Mouse (Mus musculus) erythroblast, adult 5-6 weeks (primary cell): ENCODE data around the gene 1110004F10Rik. TPM values are rescaled to one million over a fixed set of nuclear protein-coding genes. Genes with fewer than 3 reads are reported as not detected.

Experiments
- ATAC-seq: replicated peaks from 2 replicates; pipeline ENCODE4 v1.8.0; 2016; ENCODE audit warnings: moderate number of reproducible peaks, mild to moderate bottlenecking, moderate TSS enrichment, inconsistent platforms; ENCODE audit not compliant: poor library complexity, low FRiP score, severe bottlenecking
- total RNA-seq, 2 experiments: library from RNA; stranded (forward) in 1 of 2; stranded (reverse) in 1 of 2; fragments of 150-400 nt in 1 of 2; fragments of 200-764, 138-1000 nt in 1 of 2; gene quantifications; 2 replicates each; pipeline versions ENCODE4 v1.2.3 to v1.2.4; 2015 to 2017; ENCODE audit warnings: low replicate concordance in 2 of 2

1110004F10Rik gene
- total RNA-seq (2015; ENCODE audit: low replicate concordance) (35.3 and 55.5 TPM in 2 replicates), total RNA-seq (2017; ENCODE audit: low replicate concordance) (47.5 and 49.9 TPM in 2 replicates)

GRCm38 (mm10) chr7:116039196-116039537 lies at the start of gene 1110004F10Rik:
Gene 1110004F10Rik (plus strand): TSS chr7:116039397.
- ATAC-seq, result no peak

- ATAC-seq, result 0 out of 2 replicates have a peak, but pooled peaks have one; percentile 27
Measured at GRCm38 (mm10) chr7:116002726-116003125, 36.5 kb upstream of the 1110004F10Rik start.

DNA sequence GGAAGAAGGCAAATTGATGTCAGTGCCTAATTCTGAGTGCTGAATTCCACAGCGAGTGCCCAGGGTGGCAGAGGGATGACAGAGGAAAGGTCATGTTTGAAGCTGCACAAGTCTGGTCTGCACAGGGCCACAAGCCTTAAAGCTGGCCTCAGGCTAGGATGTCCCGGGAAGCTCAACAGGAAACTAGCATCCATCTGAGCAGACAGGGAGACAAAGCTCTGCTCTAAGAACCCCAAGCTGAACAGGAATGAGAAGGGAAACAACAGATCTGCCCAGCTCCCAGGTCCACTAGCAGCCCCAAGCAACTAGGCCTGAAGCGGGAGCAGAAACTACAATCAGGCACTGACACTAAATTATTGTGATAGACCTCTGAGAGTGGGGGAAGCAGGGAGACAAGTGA lies 9.2 kb upstream of the 1110004F10Rik start:
- no peak for ATAC-seq

DNA sequence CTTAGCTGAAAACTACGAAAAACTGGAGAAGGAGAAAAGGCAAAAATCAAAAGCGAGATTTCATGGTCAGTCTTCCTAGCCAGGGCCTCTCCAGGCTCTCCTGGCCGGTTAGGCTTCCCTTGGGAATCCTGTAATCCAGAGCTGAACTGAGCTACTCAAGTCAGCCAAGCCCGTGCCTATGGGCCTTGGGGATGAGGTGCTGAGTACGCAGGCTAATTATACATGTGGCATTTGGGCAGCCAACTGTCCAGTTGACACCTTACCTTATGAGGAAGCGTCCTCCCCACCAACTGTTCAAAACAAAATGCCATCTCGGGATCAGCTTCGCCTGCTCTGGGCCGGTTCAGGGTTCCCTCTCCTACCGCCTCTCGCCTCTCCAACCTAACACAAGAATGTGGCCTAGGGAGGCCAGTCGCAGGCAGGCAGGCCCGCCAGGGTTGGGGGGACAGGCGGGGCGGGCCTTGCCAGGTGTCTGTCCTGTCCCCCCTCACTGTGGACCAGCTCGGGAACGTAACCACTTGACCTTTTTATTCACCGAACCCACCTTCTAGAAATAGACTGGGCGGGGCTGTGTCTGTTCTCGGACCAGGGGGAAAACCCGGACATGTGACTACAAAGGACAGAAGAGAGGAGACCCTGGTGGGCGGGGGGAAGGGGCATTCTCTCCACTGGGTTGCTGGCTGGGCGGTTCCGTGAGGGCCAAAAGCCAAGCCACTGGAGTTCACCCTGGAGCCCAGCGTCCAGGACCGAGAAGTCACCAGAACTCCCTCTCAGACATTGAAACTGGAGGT lies 8.4 kb upstream of the 1110004F10Rik start:
- 0 out of 2 replicates have a peak, but pooled peaks have one; percentile 10 for ATAC-seq

DNA sequence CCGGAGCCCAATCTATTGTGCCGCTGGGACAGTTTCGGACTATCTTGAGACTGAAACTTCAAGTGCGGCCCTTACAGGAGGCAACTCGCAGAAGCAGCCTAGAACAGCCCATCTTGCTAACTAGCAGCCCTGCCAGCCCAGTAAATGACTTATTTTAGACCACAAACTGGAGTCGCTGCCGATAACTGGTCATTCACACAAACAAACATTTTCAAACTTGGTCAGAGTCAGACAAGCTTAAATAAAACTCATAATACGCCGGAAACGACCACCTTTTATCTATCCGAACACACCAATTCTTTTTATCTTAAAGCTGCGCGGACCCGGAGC lies 7.8 kb upstream of the 1110004F10Rik start:
- ATAC-seq, result 0 out of 2 replicates have a peak, but pooled peaks have one; percentile 19

GRCm38 (mm10) chr7:116031718-116032595 lies 7.2 kb upstream of the 1110004F10Rik start:
- peak; percentile 55 for ATAC-seq

DNA sequence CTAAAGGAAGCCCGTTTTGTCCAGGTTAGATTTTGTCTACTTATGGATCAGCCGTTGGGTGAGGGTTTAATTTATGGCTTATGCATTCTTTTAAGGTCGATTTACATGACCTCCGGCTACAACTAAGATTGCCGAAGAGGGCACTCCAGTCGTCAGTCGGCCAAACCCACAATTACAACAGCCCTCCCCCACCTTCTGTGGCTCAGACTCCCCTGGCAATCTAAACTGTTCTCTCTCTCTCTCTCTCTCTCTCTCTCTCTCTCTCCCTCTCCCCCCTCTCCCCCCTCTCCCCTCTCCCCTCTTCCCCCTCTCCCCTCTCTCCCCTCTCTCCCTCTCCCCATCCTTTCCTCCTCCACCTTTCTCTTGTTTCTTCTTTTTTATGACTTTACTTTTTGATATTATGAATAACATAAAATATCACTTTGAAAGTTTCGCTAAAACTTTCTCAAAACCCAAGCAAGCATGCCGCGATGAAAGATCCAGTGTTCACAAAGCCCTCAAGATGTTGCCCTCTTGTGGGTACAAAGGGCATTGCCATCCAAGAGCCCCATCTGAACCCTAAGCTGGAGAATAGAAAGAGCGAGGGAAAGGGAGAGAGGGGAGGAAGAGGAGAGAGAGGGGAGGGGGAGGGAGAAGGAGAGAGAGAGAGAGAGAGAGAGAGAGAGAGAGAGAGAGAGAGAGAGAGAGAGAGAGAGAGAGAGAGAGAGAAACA lies 6.4 kb upstream of the 1110004F10Rik start:
- peak; percentile 56; the same call in 1 of the 2 replicates for ATAC-seq

GRCm38 (mm10) chr7:116033371-116034241 lies 5.6 kb upstream of the 1110004F10Rik start:
- peak; percentile 21 for ATAC-seq

DNA sequence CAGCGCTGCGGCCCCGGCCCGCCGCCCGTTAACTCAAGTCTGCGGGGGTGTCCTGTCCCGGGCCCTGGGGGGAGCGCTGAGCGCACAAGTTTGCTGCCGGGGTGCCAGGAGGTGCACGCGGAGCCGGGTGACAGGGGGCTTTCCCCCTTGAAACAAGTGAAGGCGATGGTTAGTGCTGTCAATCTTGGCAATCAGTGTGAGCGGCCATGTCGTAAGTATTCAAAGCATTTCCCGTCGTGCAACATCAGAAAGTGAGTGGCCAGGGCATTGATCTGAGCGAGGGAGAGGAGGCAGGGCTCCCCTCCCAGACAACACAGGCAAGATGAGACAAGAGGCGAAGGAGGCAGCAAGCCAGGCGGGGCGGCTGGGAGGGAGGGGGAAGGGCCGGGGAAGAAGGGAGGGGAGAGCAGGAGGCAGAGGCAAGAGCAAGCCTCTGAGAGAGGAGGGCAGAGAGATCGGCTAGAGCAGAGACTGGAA lies 4.9 kb upstream of the 1110004F10Rik start:
- ATAC-seq, result no peak

- no peak for ATAC-seq
Measured at GRCm38 (mm10) chr7:116035504-116035903, 3.7 kb upstream of the 1110004F10Rik start.

DNA sequence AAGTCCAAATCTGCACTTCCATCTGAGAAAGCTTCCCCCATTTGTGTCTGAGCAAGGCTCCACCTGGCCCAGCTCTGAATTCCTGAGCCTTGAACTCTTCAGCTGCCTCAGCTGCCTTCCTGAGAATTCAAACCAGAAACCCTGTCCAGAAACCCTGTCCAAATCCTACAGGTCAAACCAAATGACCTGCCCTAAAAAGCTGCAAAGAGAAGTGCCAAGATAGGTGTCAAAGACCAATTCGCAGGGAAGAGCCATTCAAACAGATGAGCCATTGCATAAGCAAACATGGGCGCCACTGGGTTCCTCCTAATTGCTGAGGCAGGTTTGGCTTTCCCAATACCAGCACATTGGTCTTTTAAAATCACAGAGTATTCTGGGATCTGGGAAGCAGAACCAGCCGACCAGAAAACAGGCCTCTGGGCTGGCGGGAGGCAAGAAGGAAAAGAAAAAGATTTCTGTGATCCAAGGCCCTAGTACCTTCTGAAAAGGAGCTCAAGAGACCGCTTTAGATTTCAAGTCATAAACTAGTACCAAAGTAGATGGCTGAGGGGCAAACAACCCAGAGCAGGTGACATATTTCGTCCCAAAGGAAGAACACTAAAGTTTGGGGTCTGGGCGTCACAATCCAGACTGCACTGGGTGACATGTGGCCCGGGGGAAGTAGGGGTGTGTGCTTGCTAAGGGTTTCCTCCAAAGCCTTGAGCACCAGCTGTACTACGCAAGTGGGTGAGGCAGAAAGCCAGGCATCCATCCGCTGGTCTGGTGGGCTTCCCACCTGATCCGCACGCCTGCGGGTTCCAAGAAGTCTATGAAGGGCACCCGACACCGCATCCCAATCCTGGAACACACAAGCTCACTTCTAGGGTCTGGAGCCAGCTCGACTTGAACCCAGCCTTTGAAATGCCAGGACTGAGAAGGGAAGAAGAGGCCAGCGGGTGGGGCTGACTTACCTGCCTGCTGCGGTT lies 2.3 kb upstream of the 1110004F10Rik start:
- ATAC-seq, result no peak

GRCm38 (mm10) chr7:116038024-116038423 lies 1.2 kb upstream of the 1110004F10Rik start:
- no peak for ATAC-seq

- ATAC-seq, result no peak
Measured at GRCm38 (mm10) chr7:116038511-116038910, 686 bp upstream of the 1110004F10Rik start, which contains the start of gene Sox6. Gene Sox6 (minus strand): TSS chr7:116038796.

GRCm38 (mm10) chr7:116039538-116040466 lies 605 bp downstream of the 1110004F10Rik start:
- ATAC-seq, result peak; percentile 88

DNA sequence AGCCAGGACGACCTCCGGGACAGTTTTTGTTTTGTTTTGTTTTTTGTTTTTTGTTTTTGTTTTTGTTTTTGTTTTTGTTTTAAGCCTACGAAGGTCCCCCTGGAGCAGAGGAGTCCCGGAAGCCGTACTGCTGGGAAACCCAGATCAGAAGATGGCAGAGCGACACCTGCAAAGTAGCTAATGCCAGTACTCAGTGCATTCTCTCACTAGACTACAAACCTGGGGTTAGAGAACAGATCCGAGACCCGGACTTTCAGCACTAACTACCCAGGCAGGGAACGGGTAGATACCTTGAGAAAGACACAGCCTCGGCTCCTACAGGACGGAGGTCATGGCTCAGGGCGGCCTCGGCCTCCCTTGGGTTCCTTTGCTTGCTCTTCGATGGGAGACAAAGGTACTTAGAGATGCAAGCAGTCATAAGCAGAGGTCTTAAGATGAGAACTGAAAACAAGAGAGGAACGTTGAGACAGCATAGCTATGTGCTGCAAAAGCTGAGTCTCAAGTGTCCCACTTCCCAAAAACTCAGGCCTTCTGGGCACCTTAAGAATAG lies 1.3 kb downstream of the 1110004F10Rik start:
- ATAC-seq, result no peak

DNA sequence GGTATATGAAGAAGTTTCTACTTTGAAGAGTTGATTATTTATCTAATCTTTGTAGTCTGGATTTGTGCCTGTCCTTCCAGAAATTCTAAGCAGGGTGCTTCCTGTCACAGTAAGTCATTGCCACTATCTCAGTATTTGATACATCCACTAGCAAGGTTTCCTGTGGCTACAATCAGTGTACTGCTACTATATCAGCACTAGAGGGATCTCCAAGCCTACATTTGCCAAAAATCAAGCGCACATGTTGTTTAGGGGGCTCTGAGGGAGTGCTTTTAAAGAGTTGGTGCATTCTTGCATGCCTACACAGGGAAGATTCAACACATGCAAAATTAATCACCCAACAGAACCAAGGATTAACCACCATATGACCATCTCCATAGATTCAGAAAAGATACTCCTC lies 21.5 kb downstream of the 1110004F10Rik start:
- no peak for ATAC-seq
